Mouse (Mus musculus) limb, embryonic 10.5 days (tissue): ENCODE results near the gene Lzic. TPM values are rescaled to one million over a fixed set of nuclear protein-coding genes. Genes with fewer than 3 reads are reported as not detected.
"Not testable (repeated sequence)": the region's sequence is repeated elsewhere in the genome, so short reads cannot be mapped to it uniquely, and the experiment has no call there.

ENCODE experiments used
- DNase-seq: peaks from one replicate; pipeline ENCODE4 v3.0.0-alpha.2; 2017; ENCODE audit warnings: low spot score
- H3K27ac ChIP-seq: fragments of 300-500 bp; sonication (generic); 2 replicates; pipeline ENCODE4 v1.5.1; 2016; ENCODE audit warnings: mild to moderate bottlenecking
- H3K27me3 ChIP-seq: fragments of 300-500 bp; sonication (generic); 2 replicates; pipeline ENCODE4 v1.6.1; 2016; ENCODE audit warnings: low read depth, mild to moderate bottlenecking; ENCODE audit not compliant: poor library complexity, severe bottlenecking
- H3K36me3 ChIP-seq: fragments of 300-500 bp; sonication (generic); 2 replicates; pipeline ENCODE4 v1.6.1; 2016; ENCODE audit warnings: mild to moderate bottlenecking, moderate library complexity
- H3K4me1 ChIP-seq: fragments of 300-500 bp; sonication (generic); 2 replicates; pipeline ENCODE4 v1.6.1; 2016
- H3K4me3 ChIP-seq: fragments of 300-500 bp; sonication (generic); 2 replicates; pipeline ENCODE4 v1.5.1; 2016; ENCODE audit warnings: mild to moderate bottlenecking, moderate library complexity
- H3K9me3 ChIP-seq: fragments of 300-500 bp; sonication (generic); replicated peaks from 2 replicates; pipeline ENCODE4 v1.6.1; 2016; ENCODE audit warnings: mild to moderate bottlenecking
- WGBS: fragments of 180-500 bp; shearing (Covaris S2); methylation state at CpG from one replicate; pipeline ENCODE4 v1.1.7; 2016; 5-methylcytosine and 5-hydroxymethylcytosine counted together
- polyA plus RNA-seq: library from polyadenylated mRNA; unstranded; fragments of >200 nt; fragmentation: Nextera tagmentation; extraction: Ambion mirVana; gene quantifications from 2 replicates; pipeline ENCODE4 v1.2.1, GENCODE M21; 2016

Lzic gene
- 55.1 and 55.4 TPM in 2 replicates for polyA plus RNA-seq

GRCm38 (mm10) chr4:149485053-149485824 lies at the start of gene Lzic, which contains the start of gene Nmnat1:
Gene Lzic (plus strand): TSS chr4:149485229.
Gene Nmnat1 (minus strand): TSS chr4:149485202.
- peak; percentile 99 for DNase-seq
- Histone ChIP-seq H3K9me3 (no peaks in the 10 kb centered on the region), H3K27me3 (no peaks in the 10 kb centered on the region), H3K4me1 (peaks cover 20% of the 10 kb centered on the region), H3K4me3 (peak within 1 kb of the TSS; percentile 72), H3K27ac (peak within 1 kb of the TSS; percentile 88), H3K36me3 (peaks cover 36% of the 10 kb centered on the region)
- under 1% methylated on average over 60 of the region's 60 CpGs for WGBS

DNA sequence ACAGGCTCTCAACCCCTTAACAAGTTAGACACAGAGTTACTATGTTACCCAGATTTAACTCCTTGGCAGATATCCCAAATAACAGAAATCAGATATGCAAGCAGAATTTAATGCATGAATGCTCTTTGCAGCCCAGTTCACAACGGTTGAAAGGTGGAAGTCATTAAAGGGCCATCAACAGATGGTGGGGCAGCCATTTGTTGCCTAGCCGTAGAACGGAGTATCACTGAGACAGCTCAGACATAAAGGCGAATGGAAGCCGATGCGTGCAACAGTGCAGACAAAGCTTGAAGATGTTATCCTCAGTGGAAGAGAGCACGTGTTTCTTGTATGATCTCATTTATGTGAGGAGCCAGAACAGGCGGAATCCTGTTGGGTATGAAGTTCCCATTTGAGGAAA lies 44.5 kb upstream of the Lzic start:
- 70% methylated on average over 8 of the region's 8 CpGs for WGBS
- DNase-seq, result no peak
- no peak overlapping the region for H3K27ac ChIP-seq

DNA sequence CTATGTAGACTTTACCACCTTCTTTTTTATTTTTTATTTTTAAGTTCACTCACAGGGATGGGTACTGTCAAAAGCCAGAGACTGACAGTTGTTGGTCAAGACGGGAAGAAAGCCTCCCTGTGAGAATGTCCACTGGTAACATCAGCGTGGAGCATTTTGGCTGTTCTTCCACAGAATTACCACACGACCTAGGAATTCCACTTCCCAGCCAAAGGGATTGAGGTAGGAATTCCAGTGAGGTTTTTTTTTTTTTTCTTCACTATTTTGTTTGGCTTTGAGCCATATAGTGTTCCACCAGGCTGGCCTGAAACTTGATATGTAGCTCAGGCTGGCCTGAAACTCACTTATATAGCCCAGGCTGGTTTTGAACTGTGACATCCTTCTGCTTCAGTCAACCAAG lies 42.6 kb upstream of the Lzic start:
- no peak for DNase-seq
- 68% methylated on average over 3 of the region's 3 CpGs for WGBS

More for the DNA sequence above, 44.5 kb upstream of the Lzic start:
- no peaks in the 10 kb centered on the region for H3K9me3 ChIP-seq
- no peak overlapping the region for H3K4me3 ChIP-seq
- no peaks in the 10 kb centered on the region for H3K27me3 ChIP-seq
- peaks cover 12% of the 10 kb centered on the region for H3K4me1 ChIP-seq
- no peaks in the 10 kb centered on the region for H3K36me3 ChIP-seq

GRCm38 (mm10) chr4:149444465-149444864 lies 40.6 kb upstream of the Lzic start:
- WGBS, result 78% methylated on average over 1 of the region's 1 CpGs
- DNase-seq, result no peak
- no peaks in the 10 kb centered on the region for H3K36me3 ChIP-seq
- peak overlapping the region; percentile 95 for H3K27ac ChIP-seq
- peak overlapping the region; percentile 49; the same call in 1 of the 2 replicates for H3K4me3 ChIP-seq
- H3K27me3 ChIP-seq, result no peaks in the 10 kb centered on the region
- peaks cover 21% of the 10 kb centered on the region for H3K4me1 ChIP-seq
- no peaks in the 10 kb centered on the region for H3K9me3 ChIP-seq

More for the DNA sequence above, 42.6 kb upstream of the Lzic start:
- no peak overlapping the region for H3K4me3 ChIP-seq
- H3K4me1 ChIP-seq, result peaks cover 21% of the 10 kb centered on the region
- H3K9me3 ChIP-seq, result no peaks in the 10 kb centered on the region
- H3K36me3 ChIP-seq, result no peaks in the 10 kb centered on the region
- H3K27me3 ChIP-seq, result no peaks in the 10 kb centered on the region
- H3K27ac ChIP-seq, result no peak overlapping the region

- under 1% methylated on average over 36 of the region's 36 CpGs for WGBS
- Histone ChIP-seq H3K27ac (peak overlapping the region; percentile 95), H3K4me3 (peak overlapping the region; percentile 49), H3K9me3 (no peaks in the 10 kb centered on the region), H3K27me3 (no peaks in the 10 kb centered on the region), H3K36me3 (no peaks in the 10 kb centered on the region), H3K4me1 (peaks cover 21% of the 10 kb centered on the region)
- peak; percentile 96 for DNase-seq
Observed at GRCm38 (mm10) chr4:149444964-149445701, 39.9 kb upstream of the Lzic start.

DNA sequence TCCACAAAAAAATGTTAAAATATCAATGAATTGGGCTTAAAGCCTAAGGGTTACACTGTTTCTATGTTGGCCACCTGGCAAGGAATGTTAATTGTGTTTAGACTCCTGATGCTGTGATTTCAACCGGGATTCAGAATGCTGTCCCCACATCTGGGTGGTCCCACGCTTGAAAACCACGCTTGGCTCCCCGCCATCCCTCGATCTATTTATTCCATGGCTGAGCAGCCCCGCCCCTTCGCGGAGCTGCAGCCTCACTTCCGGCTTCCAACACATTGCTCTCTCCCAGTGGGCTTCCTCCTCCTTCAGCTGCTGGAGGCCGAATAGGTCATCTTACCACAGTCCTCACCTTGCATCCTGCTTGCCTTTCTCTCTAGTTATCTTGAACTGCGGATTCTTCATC lies 39.2 kb upstream of the Lzic start:
- WGBS, result 6% methylated on average over 11 of the region's 11 CpGs
- Histone ChIP-seq H3K36me3 (no peaks in the 10 kb centered on the region), H3K27ac (peak overlapping the region; percentile 95), H3K4me3 (peak overlapping the region; percentile 49), H3K4me1 (peaks cover 21% of the 10 kb centered on the region), H3K9me3 (no peaks in the 10 kb centered on the region), H3K27me3 (no peaks in the 10 kb centered on the region)
- peak; percentile 77 for DNase-seq

- no peak for DNase-seq
- no peaks in the 10 kb centered on the region for H3K9me3 ChIP-seq
- H3K27ac ChIP-seq, result peak overlapping the region; percentile 95
- no peaks in the 10 kb centered on the region for H3K27me3 ChIP-seq
- peaks cover 21% of the 10 kb centered on the region for H3K4me1 ChIP-seq
- H3K4me3 ChIP-seq, result peak overlapping the region; percentile 49; the same call in 1 of the 2 replicates
- 55% methylated on average over 1 of the region's 1 CpGs for WGBS
- no peaks in the 10 kb centered on the region for H3K36me3 ChIP-seq
Observed at GRCm38 (mm10) chr4:149446309-149446708, 38.7 kb upstream of the Lzic start.

GRCm38 (mm10) chr4:149450636-149451035 lies 34.4 kb upstream of the Lzic start:
- Histone ChIP-seq H3K27me3 (no peaks in the 10 kb centered on the region), H3K27ac (no peak overlapping the region), H3K36me3 (no peaks in the 10 kb centered on the region), H3K4me3 (no peak overlapping the region), H3K4me1 (peaks cover 8% of the 10 kb centered on the region), H3K9me3 (no peaks in the 10 kb centered on the region)
- WGBS, result 84% methylated on average over 3 of the region's 3 CpGs
- no peak for DNase-seq

DNA sequence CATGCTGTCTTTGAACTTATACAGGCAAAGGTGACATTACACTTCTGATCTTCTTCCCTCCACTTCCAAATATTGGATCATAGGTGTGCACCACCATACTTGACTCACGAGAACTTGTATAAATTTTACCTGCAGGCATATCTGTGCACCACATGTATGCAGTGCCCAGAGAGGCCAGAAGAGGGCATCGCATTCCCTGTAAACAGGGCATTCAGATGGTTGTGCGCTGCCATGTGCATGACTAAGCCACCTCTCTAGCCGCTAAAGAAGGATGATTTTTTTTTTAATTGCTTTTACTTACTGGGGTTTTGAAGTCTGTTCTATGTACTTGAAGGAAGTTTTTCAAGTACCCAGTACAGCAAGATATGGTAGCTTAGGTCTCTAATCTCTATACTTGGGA lies 31.4 kb upstream of the Lzic start:
- Histone ChIP-seq H3K4me1 (no peaks in the 10 kb centered on the region), H3K9me3 (no peaks in the 10 kb centered on the region), H3K27me3 (no peaks in the 10 kb centered on the region), H3K36me3 (no peaks in the 10 kb centered on the region), H3K4me3 (no peak overlapping the region), H3K27ac (no peak overlapping the region)
- peak; percentile 53 for DNase-seq
- WGBS, result 87% methylated on average over 4 of the region's 4 CpGs

- Histone ChIP-seq H3K27me3 (no peaks in the 10 kb centered on the region), H3K9me3 (no peaks in the 10 kb centered on the region), H3K36me3 (no peaks in the 10 kb centered on the region), H3K4me1 (no peaks in the 10 kb centered on the region), H3K4me3 (no peak overlapping the region), H3K27ac (no peak overlapping the region)
- no peak for DNase-seq
- WGBS, result 87% methylated on average over 17 of the region's 17 CpGs
Observed at GRCm38 (mm10) chr4:149454263-149454662, 30.8 kb upstream of the Lzic start.

DNA sequence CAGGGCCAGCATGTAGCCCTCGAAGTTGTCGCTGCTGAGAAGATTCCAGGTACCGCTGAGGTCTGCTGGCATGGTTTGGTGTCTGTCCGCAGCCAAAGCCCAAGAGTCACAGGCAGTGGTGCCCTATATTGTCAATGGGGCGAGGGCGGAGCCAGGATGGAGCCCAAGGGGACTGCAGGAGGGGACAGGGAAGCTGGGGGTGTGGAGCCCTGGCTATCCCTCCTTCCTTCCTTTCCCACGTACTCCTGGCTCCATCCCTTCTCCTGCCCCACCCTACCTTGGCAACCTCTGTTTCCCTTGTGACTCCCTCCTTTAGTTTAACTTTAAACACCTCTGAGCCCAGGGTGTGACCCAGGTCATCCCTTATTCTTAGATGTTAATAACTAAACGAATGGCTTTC lies 30.1 kb upstream of the Lzic start, which contains the start of gene Rbp7:
Gene Rbp7, minus strand, starts transcription at position 100 of the 400 bp plus-strand sequence.
- Histone ChIP-seq H3K36me3 (no peaks in the 10 kb centered on the region), H3K27ac (no peak within 1 kb of the TSS), H3K27me3 (no peaks in the 10 kb centered on the region), H3K4me1 (no peaks in the 10 kb centered on the region), H3K9me3 (no peaks in the 10 kb centered on the region), H3K4me3 (no peak within 1 kb of the TSS)
- WGBS, result 50% methylated on average over 8 of the region's 8 CpGs
- no peak for DNase-seq

GRCm38 (mm10) chr4:149457163-149457562 lies 27.9 kb upstream of the Lzic start:
- not testable (repeated sequence) for H3K36me3 ChIP-seq, H3K9me3 ChIP-seq, H3K4me3 ChIP-seq, H3K4me1 ChIP-seq, H3K27ac ChIP-seq, DNase-seq, H3K27me3 ChIP-seq
- WGBS, result 86% methylated on average over 27 of the region's 27 CpGs

- Histone ChIP-seq H3K36me3 (no peaks in the 10 kb centered on the region), H3K9me3 (no peaks in the 10 kb centered on the region)
- no peak for DNase-seq
Observed at GRCm38 (mm10) chr4:149457831-149458430, 27.1 kb upstream of the Lzic start.

More at GRCm38 (mm10) chr4:149457831-149458430, 27.1 kb upstream of the Lzic start:
- Histone ChIP-seq H3K27ac (no peak overlapping the region), H3K27me3 (no peaks in the 10 kb centered on the region), H3K4me1 (no peaks in the 10 kb centered on the region), H3K4me3 (no peak overlapping the region)
- 88% methylated on average over 6 of the region's 6 CpGs for WGBS
